Mouse (Mus musculus) liver, embryonic 11.5 days (tissue): ENCODE results near the gene Sept12. TPM values are rescaled to one million over a fixed set of nuclear protein-coding genes. Genes with fewer than 3 reads are reported as not detected.

Experiments
- ATAC-seq: fragments of 200-750 bp; cut with Nextera tagmentation; replicated peaks from 2 replicates; pipeline ENCODE4 v1.8.0; 2017; ENCODE audit warnings: moderate number of reproducible peaks, mild to moderate bottlenecking, moderate TSS enrichment, moderate library complexity; ENCODE audit not compliant: low FRiP score
- DNase-seq: peaks from one replicate; pipeline ENCODE4 v3.0.0-alpha.2; 2017; ENCODE audit warnings: low spot score
- H3K27ac ChIP-seq: fragments of 300-500 bp; sonication (generic); 2 replicates; pipeline ENCODE4 v1.5.1; 2014; ENCODE audit warnings: mild to moderate bottlenecking, low read depth, low read length, control low read depth
- H3K27me3 ChIP-seq: fragments of 300-500 bp; sonication (generic); replicated peaks from 2 replicates; pipeline ENCODE4 v1.6.1; 2014; ENCODE audit warnings: low read length, mixed read lengths; ENCODE audit not compliant: control insufficient read depth, insufficient read depth
- H3K36me3 ChIP-seq: fragments of 300-500 bp; sonication (generic); 2 replicates; pipeline ENCODE4 v1.6.1; 2014; ENCODE audit warnings: mild to moderate bottlenecking, low read length, moderate library complexity, mixed read lengths; ENCODE audit not compliant: control insufficient read depth, insufficient read depth
- H3K4me1 ChIP-seq: fragments of 300-500 bp; sonication (generic); replicated peaks from 2 replicates; pipeline ENCODE4 v1.6.1; 2014; ENCODE audit warnings: low read length, mixed read lengths; ENCODE audit not compliant: control insufficient read depth, insufficient read depth
- H3K4me2 ChIP-seq: fragments of 300-500 bp; sonication (generic); 2 replicates; pipeline ENCODE4 v1.6.1; 2014; ENCODE audit warnings: mild to moderate bottlenecking, control low read depth, moderate library complexity
- H3K4me3 ChIP-seq: fragments of 300-500 bp; sonication (generic); 2 replicates; pipeline ENCODE4 v1.5.1; 2014; ENCODE audit warnings: low read depth, low read length, control low read depth
- H3K9ac ChIP-seq: fragments of 300-500 bp; sonication (generic); 2 replicates; pipeline ENCODE4 v1.6.1; 2014; ENCODE audit warnings: low read depth, low read length, control low read depth
- H3K9me3 ChIP-seq: fragments of 300-500 bp; sonication (generic); 2 replicates; pipeline ENCODE4 v1.6.1; 2016; ENCODE audit warnings: low read length, inconsistent platforms, mixed read lengths; ENCODE audit not compliant: control insufficient read depth
- WGBS: fragments of 180-500 bp; shearing (Covaris S2); extraction: QIAGEN DNeasy Blood & Tissue Kit; methylation state at CpG from one replicate; pipeline ENCODE4 v1.1.7; 2014; 5-methylcytosine and 5-hydroxymethylcytosine counted together
- polyA plus RNA-seq: library from polyadenylated mRNA; unstranded; fragments of >200 nt; fragmentation: Nextera tagmentation; extraction: Ambion mirVana; gene quantifications from 2 replicates; pipeline ENCODE4 v1.2.1, GENCODE M21; 2014

Gene Sept12
- polyA plus RNA-seq, 1 experiment from 2014 or later, result not detected

- Histone ChIP-seq H3K9me3 (no peaks in the 10 kb centered on the region), H3K4me1 (peaks cover 17% of the 10 kb centered on the region), H3K27ac (peak overlapping the region; percentile 2; the same call in 1 of the 2 replicates), H3K9ac (peak overlapping the region; percentile 63), H3K4me2 (peak overlapping the region; percentile 98), H3K4me3 (peak overlapping the region; percentile 66), H3K36me3 (peaks cover 12% of the 10 kb centered on the region), H3K27me3 (no peaks in the 10 kb centered on the region)
- no peak for DNase-seq
- 42% methylated on average over 13 of the region's 13 CpGs for WGBS
- peak; percentile 81 for ATAC-seq
Observed at GRCm38 (mm10) chr16:5012036-5013005, 14.7 kb upstream of the Sept12 start.

- ATAC-seq, result no peak
- H3K4me2 ChIP-seq, result no peak overlapping the region
Observed at GRCm38 (mm10) chr16:5011285-5011684, 13.6 kb upstream of the Sept12 start.

GRCm38 (mm10) chr16:5010371-5010935 is 12.8 kb upstream of the Sept12 start:
- Histone ChIP-seq H3K4me2 (peak overlapping the region; percentile 16; the same call in 1 of the 2 replicates), H3K27ac (no peak overlapping the region)
- no peak for ATAC-seq

More at GRCm38 (mm10) chr16:5011285-5011684, 13.6 kb upstream of the Sept12 start:
- H3K27me3 ChIP-seq, result no peaks in the 10 kb centered on the region
- no peak for DNase-seq
- peaks cover 17% of the 10 kb centered on the region for H3K4me1 ChIP-seq
- no peaks in the 10 kb centered on the region for H3K9me3 ChIP-seq
- H3K9ac ChIP-seq, result no peak overlapping the region
- H3K4me3 ChIP-seq, result no peak overlapping the region
- WGBS, result 57% methylated on average over 7 of the region's 7 CpGs
- H3K27ac ChIP-seq, result no peak overlapping the region
- peaks cover 8% of the 10 kb centered on the region for H3K36me3 ChIP-seq

GRCm38 (mm10) chr16:5008076-5008475 is 10.4 kb upstream of the Sept12 start:
- WGBS, result 80% methylated on average over 12 of the region's 12 CpGs
- DNase-seq (no peak), ATAC-seq (no peak)
- Histone ChIP-seq H3K4me2 (no peak overlapping the region), H3K9me3 (no peaks in the 10 kb centered on the region), H3K4me1 (peaks cover 17% of the 10 kb centered on the region), H3K4me3 (no peak overlapping the region), H3K36me3 (no peaks in the 10 kb centered on the region), H3K27me3 (no peaks in the 10 kb centered on the region), H3K9ac (no peak overlapping the region), H3K27ac (peak overlapping the region; percentile 4; the same call in 1 of the 2 replicates)

More at GRCm38 (mm10) chr16:5010371-5010935, 12.8 kb upstream of the Sept12 start:
- no peaks in the 10 kb centered on the region for H3K9me3 ChIP-seq
- DNase-seq, result no peak
- peaks cover 17% of the 10 kb centered on the region for H3K4me1 ChIP-seq
- H3K4me3 ChIP-seq, result no peak overlapping the region
- H3K36me3 ChIP-seq, result peaks cover 7% of the 10 kb centered on the region; the same call in 1 of the 2 replicates
- WGBS, result 85% methylated on average over 10 of the region's 10 CpGs
- no peaks in the 10 kb centered on the region for H3K27me3 ChIP-seq
- no peak overlapping the region for H3K9ac ChIP-seq

- H3K4me3 ChIP-seq, result no peak overlapping the region
- no peak overlapping the region; the same call in 1 of the 2 replicates for H3K27ac ChIP-seq
- H3K4me2 ChIP-seq, result no peak overlapping the region
- no peaks in the 10 kb centered on the region for H3K27me3 ChIP-seq
- no peaks in the 10 kb centered on the region for H3K36me3 ChIP-seq
- H3K4me1 ChIP-seq, result peaks cover 13% of the 10 kb centered on the region
- no peaks in the 10 kb centered on the region for H3K9me3 ChIP-seq
- no peak overlapping the region for H3K9ac ChIP-seq
- DNase-seq (no peak), ATAC-seq (no peak; the same call in 1 of the 2 replicates)
- WGBS, result 52% methylated on average over 6 of the region's 6 CpGs
Observed at GRCm38 (mm10) chr16:5007492-5007891, 9.8 kb upstream of the Sept12 start.

GRCm38 (mm10) chr16:5007067-5007466 is 9.4 kb upstream of the Sept12 start, which contains the start of gene Smim22:
Smim22 (plus strand) TSS chr16:5007288.
- Histone ChIP-seq H3K9me3 (no peaks in the 10 kb centered on the region), H3K27ac (peak within 1 kb of the TSS; percentile 4; the same call in 1 of the 2 replicates), H3K36me3 (no peaks in the 10 kb centered on the region), H3K4me3 (no peak within 1 kb of the TSS), H3K27me3 (no peaks in the 10 kb centered on the region), H3K4me1 (peaks cover 9% of the 10 kb centered on the region), H3K9ac (no peak within 1 kb of the TSS), H3K4me2 (no peak within 1 kb of the TSS)
- DNase-seq (no peak), ATAC-seq (no peak; the same call in 1 of the 2 replicates)
- WGBS, result 53% methylated on average over 5 of the region's 5 CpGs

GRCm38 (mm10) chr16:5000611-5001010 is 3.0 kb upstream of the Sept12 start:
- Histone ChIP-seq H3K4me1 (0 out of 2 replicates have a peak, but pooled peaks cover 2% of the 10 kb centered on the region), H3K9me3 (no peaks in the 10 kb centered on the region), H3K27ac (no peak overlapping the region), H3K4me2 (no peak overlapping the region), H3K27me3 (no peaks in the 10 kb centered on the region), H3K4me3 (no peak overlapping the region), H3K9ac (no peak overlapping the region), H3K36me3 (no peaks in the 10 kb centered on the region)
- 70% methylated on average over 3 of the region's 3 CpGs for WGBS
- ATAC-seq, result no peak
- no peak for DNase-seq

- H3K36me3 ChIP-seq, result no peaks in the 10 kb centered on the region
- no peak for DNase-seq
- no peak overlapping the region for H3K4me2 ChIP-seq
- 60% methylated on average over 1 of the region's 1 CpGs for WGBS
- no peak overlapping the region for H3K9ac ChIP-seq
- no peak overlapping the region for H3K27ac ChIP-seq
- H3K27me3 ChIP-seq, result no peaks in the 10 kb centered on the region
- ATAC-seq, result no peak
- 0 out of 2 replicates have a peak, but pooled peaks cover 2% of the 10 kb centered on the region for H3K4me1 ChIP-seq
- H3K9me3 ChIP-seq, result no peaks in the 10 kb centered on the region
- H3K4me3 ChIP-seq, result no peak overlapping the region
Observed at GRCm38 (mm10) chr16:4998984-4999383, 1.3 kb upstream of the Sept12 start.
